ENCODE assay signal across 17 mouse cellular contexts in genomic region chr10:77886007-77886747, GRCm38 (mm10). TPM values are rescaled to one million over a fixed set of nuclear protein-coding genes. Genes with fewer than 3 reads are reported as not detected.
DNase-seq lines count a peak whose midpoint lies in the region; ATAC-seq and TF ChIP-seq lines count a peak whose summit lies in the region.
"Had no signal": no experiment of that assay in that cellular context is flagged by ENCODE, and none has a peak within 500 bp of the region (broad histone marks: within the 10 kb centered on the region; RNA-seq: fewer than 3 reads in every experiment).

No protein-coding gene starts in this region.

- no peaks in the 10 kb centered on the region for H3K27me3 ChIP-seq in kidney, adult 2 months (replicated peaks; ENCODE audit: control insufficient read depth, insufficient read depth, low read length)
- H3K27me3 ChIP-seq in midbrain, postnatal 0 days (ENCODE audit: insufficient read depth, low read length) = no peaks in the 10 kb centered on the region
- H3K27me3 ChIP-seq in midbrain, embryonic 10.5 days (ENCODE audit: low read depth, poor library complexity, severe bottlenecking) = no peaks in the 10 kb centered on the region
- H3K27me3 ChIP-seq in forebrain, embryonic 14.5 days (replicated peaks; ENCODE audit: control insufficient read depth, insufficient read depth, low read length) = no peaks in the 10 kb centered on the region

- 45% methylated on average over 12 of the region's 12 CpGs for WGBS in kidney, adult 2 months
- 56% methylated on average over 12 of the region's 12 CpGs for WGBS in midbrain, postnatal 0 days
- 58% methylated on average over 12 of the region's 12 CpGs for WGBS in midbrain, embryonic 10.5 days
- WGBS in forebrain, embryonic 14.5 days = 64% methylated on average over 12 of the region's 12 CpGs

- no peaks in the 10 kb centered on the region for H3K4me1 ChIP-seq in kidney, adult 2 months (ENCODE audit: control insufficient read depth, insufficient read depth, low read length)
- no peaks in the 10 kb centered on the region for H3K4me1 ChIP-seq in midbrain, postnatal 0 days (ENCODE audit: insufficient read depth, low read length)
- H3K4me1 ChIP-seq in midbrain, embryonic 10.5 days = no peaks in the 10 kb centered on the region
- no peaks in the 10 kb centered on the region for H3K4me1 ChIP-seq in forebrain, embryonic 14.5 days (ENCODE audit: control insufficient read depth, insufficient read depth, low read length)

- H3K27ac ChIP-seq in kidney, adult 2 months (ENCODE audit: insufficient read depth, low read depth, low read length) = no peak overlapping the region
- H3K27ac ChIP-seq in midbrain, postnatal 0 days (ENCODE audit: low read depth, low read length) = no peak overlapping the region
- H3K27ac ChIP-seq in midbrain, embryonic 10.5 days (replicated peaks) = no peak overlapping the region
- H3K27ac ChIP-seq in forebrain, embryonic 14.5 days (ENCODE audit: low read depth, low read length) = no peak overlapping the region

- H3K36me3 ChIP-seq in kidney, adult 2 months (ENCODE audit: control insufficient read depth, insufficient read depth, low read length) = no peaks in the 10 kb centered on the region
- no peaks in the 10 kb centered on the region for H3K36me3 ChIP-seq in midbrain, postnatal 0 days (ENCODE audit: insufficient read depth, low read length)
- no peaks in the 10 kb centered on the region for H3K36me3 ChIP-seq in midbrain, embryonic 10.5 days
- no peaks in the 10 kb centered on the region for H3K36me3 ChIP-seq in forebrain, embryonic 14.5 days (ENCODE audit: control insufficient read depth, insufficient read depth, low read length)

- H3K9ac ChIP-seq in midbrain, postnatal 0 days (replicated peaks; ENCODE audit: low read length, poor library complexity, severe bottlenecking) = no peak overlapping the region
- H3K9ac ChIP-seq in forebrain, embryonic 14.5 days (ENCODE audit: low read length) = no peak overlapping the region

- TF ChIP-seq CTCF in kidney, adult 2 months (conservative IDR thresholded peaks at IDR 0.05; ENCODE audit: insufficient read depth, insufficient read length, low read depth, low read length) = peak; percentile 38; the same call in 1 of the 2 replicates
- TF ChIP-seq CTCF in midbrain, postnatal 0 days (IDR thresholded peaks at IDR 0.05) = peak; percentile 63

- no peak for TF ChIP-seq POLR2A in kidney, adult 2 months (IDR thresholded peaks at IDR 0.05; ENCODE audit: low read depth, low read length)

- H3K4me3 ChIP-seq in kidney, adult 2 months (ENCODE audit: insufficient read depth, low read depth, low read length) = no peak overlapping the region
- H3K4me3 ChIP-seq in midbrain, postnatal 0 days (ENCODE audit: low read depth, low read length) = no peak overlapping the region
- H3K4me3 ChIP-seq in midbrain, embryonic 10.5 days = no peak overlapping the region
- no peak overlapping the region for H3K4me3 ChIP-seq in forebrain, embryonic 14.5 days (ENCODE audit: low read depth, low read length)

- H3K9me3 ChIP-seq in midbrain, postnatal 0 days (ENCODE audit: low read length) = no peaks in the 10 kb centered on the region; the same call in 1 of the 2 replicates
- no peaks in the 10 kb centered on the region; the same call in 1 of the 2 replicates for H3K9me3 ChIP-seq in midbrain, embryonic 10.5 days (replicated peaks)
- no peaks in the 10 kb centered on the region for H3K9me3 ChIP-seq in forebrain, embryonic 14.5 days (replicated peaks; ENCODE audit: control insufficient read depth, low read length)

- peak; percentile 27 for DNase-seq in adrenal gland, postnatal 14 days
- no peak for DNase-seq in adrenal gland, adult 2 months
- no peak for DNase-seq in kidney, adult 2 months
- DNase-seq in kidney, postnatal 25 days = no peak
- peak; percentile 26 for DNase-seq in midbrain, postnatal 0 days (ENCODE audit: low spot score)
- no peak for DNase-seq in midbrain, embryonic 10.5 days (ENCODE audit: low spot score)
- DNase-seq in right cerebral cortex, postnatal 25 days = no peak
- no peak for DNase-seq in forebrain, embryonic 14.5 days (ENCODE audit: low spot score)
- DNase-seq: adrenal gland, postnatal 25 days; cerebellum, adult 8-10 months; kidney, adult 18-20 months; layer of hippocampus, postnatal 36 days; thymus, adult 18-20 months had no signal

- H3K4me2 ChIP-seq in midbrain, postnatal 0 days (ENCODE audit: low read depth, low read length, poor library complexity, severe bottlenecking) = no peak overlapping the region
- no peak overlapping the region for H3K4me2 ChIP-seq in forebrain, embryonic 14.5 days (ENCODE audit: low read length)

- no peak for ATAC-seq in midbrain, postnatal 0 days (ENCODE audit: low FRiP score)
- ATAC-seq in forebrain, embryonic 14.5 days = no peak
- ATAC-seq: midbrain, embryonic 16.5 days had no signal

RNA-seq across cellular contexts. Expression of gene Lrrc3, which starts 16.2 kb away (rescaled TPM):
- total RNA-seq in adrenal gland, postnatal 14 days (2021) = 7.6 and 14.0 TPM in 2 replicates
- 1 to 10 TPM; 5.2 to 8.1 TPM for total RNA-seq in adrenal gland, adult 2 months (2021)
- 4.1 and 6.3 TPM in 2 replicates for polyA plus RNA-seq in adrenal gland, adult 2 months (2012; rRNA removed)
- polyA plus RNA-seq in kidney, adult 2 months (2012; rRNA removed) = 8.4 and 8.6 TPM in 2 replicates
- total RNA-seq in midbrain, postnatal 0 days (2014; rRNA removed) = 36.1 and 39.6 TPM in 2 replicates
- polyA plus RNA-seq in midbrain, postnatal 0 days (2015; fragmentation: Nextera tagmentation; extraction: Ambion mirVana) = 29.7 and 29.9 TPM in 2 replicates
- polyA plus RNA-seq in midbrain, embryonic 10.5 days (2016; fragmentation: Nextera tagmentation; extraction: Ambion mirVana) = 2.3 and 3.2 TPM in 2 replicates
- polyA plus RNA-seq in forebrain, embryonic 14.5 days (2014; fragmentation: Nextera tagmentation; extraction: Ambion mirVana) = 6.4 and 8.4 TPM in 2 replicates

RNA-seq across cellular contexts. Expression of gene Gm3285, which starts 24.4 kb away (rescaled TPM):
- not detected in 2 replicates for total RNA-seq in adrenal gland, postnatal 14 days (2021)
- total RNA-seq in adrenal gland, adult 2 months (2021) = not detected
- polyA plus RNA-seq in adrenal gland, adult 2 months (2012; rRNA removed) = not detected in 2 replicates
- polyA plus RNA-seq in kidney, adult 2 months (2012; rRNA removed) = not detected in 2 replicates
- total RNA-seq in midbrain, postnatal 0 days (2014; rRNA removed) = not detected in 2 replicates
- not detected in 2 replicates for polyA plus RNA-seq in midbrain, postnatal 0 days (2015; fragmentation: Nextera tagmentation; extraction: Ambion mirVana)
- not detected in 2 replicates for polyA plus RNA-seq in midbrain, embryonic 10.5 days (2016; fragmentation: Nextera tagmentation; extraction: Ambion mirVana)
- not detected in 2 replicates for polyA plus RNA-seq in forebrain, embryonic 14.5 days (2014; fragmentation: Nextera tagmentation; extraction: Ambion mirVana)
- total RNA-seq: adrenal gland, postnatal 25 days; layer of hippocampus, postnatal 36 days; neutrophil, adult 5-6 weeks had no signal
- polyA plus RNA-seq: heart, embryonic 14.5 days; liver, embryonic 16.5 days; midbrain, embryonic 16.5 days had no signal

RNA-seq across cellular contexts. Expression of gene Gm10318, which starts 33.5 kb away (rescaled TPM):
- not detected in 2 replicates for total RNA-seq in adrenal gland, postnatal 14 days (2021)
- not detected for total RNA-seq in adrenal gland, adult 2 months (2021)
- polyA plus RNA-seq in adrenal gland, adult 2 months (2012; rRNA removed) = not detected in 2 replicates
- polyA plus RNA-seq in kidney, adult 2 months (2012; rRNA removed) = not detected in 2 replicates
- not detected in 2 replicates for total RNA-seq in midbrain, postnatal 0 days (2014; rRNA removed)
- not detected in 2 replicates for polyA plus RNA-seq in midbrain, postnatal 0 days (2015; fragmentation: Nextera tagmentation; extraction: Ambion mirVana)
- polyA plus RNA-seq in midbrain, embryonic 10.5 days (2016; fragmentation: Nextera tagmentation; extraction: Ambion mirVana) = not detected in 2 replicates
- not detected in 2 replicates for polyA plus RNA-seq in forebrain, embryonic 14.5 days (2014; fragmentation: Nextera tagmentation; extraction: Ambion mirVana)
- total RNA-seq: adrenal gland, postnatal 25 days; layer of hippocampus, postnatal 36 days; neutrophil, adult 5-6 weeks had no signal
- polyA plus RNA-seq: heart, embryonic 14.5 days; liver, embryonic 16.5 days; midbrain, embryonic 16.5 days had no signal

RNA-seq across cellular contexts. Expression of gene Gm36176, which starts 39.6 kb away (rescaled TPM):
- not detected in 2 replicates for total RNA-seq in adrenal gland, postnatal 14 days (2021)
- not detected for total RNA-seq in adrenal gland, adult 2 months (2021)
- polyA plus RNA-seq in adrenal gland, adult 2 months (2012; rRNA removed) = not detected in 2 replicates
- polyA plus RNA-seq in kidney, adult 2 months (2012; rRNA removed) = not detected in 2 replicates
- not detected in 2 replicates for total RNA-seq in midbrain, postnatal 0 days (2014; rRNA removed)
- polyA plus RNA-seq in midbrain, postnatal 0 days (2015; fragmentation: Nextera tagmentation; extraction: Ambion mirVana) = not detected in 2 replicates
- polyA plus RNA-seq in midbrain, embryonic 10.5 days (2016; fragmentation: Nextera tagmentation; extraction: Ambion mirVana) = not detected in 2 replicates
- not detected in 2 replicates for polyA plus RNA-seq in forebrain, embryonic 14.5 days (2014; fragmentation: Nextera tagmentation; extraction: Ambion mirVana)
- total RNA-seq: adrenal gland, postnatal 25 days; layer of hippocampus, postnatal 36 days; neutrophil, adult 5-6 weeks had no signal
- polyA plus RNA-seq: heart, embryonic 14.5 days; liver, embryonic 16.5 days; midbrain, embryonic 16.5 days had no signal

RNA-seq across cellular contexts. Expression of gene Krtap10-10, which starts 50.4 kb away (rescaled TPM):
- not detected in 2 replicates for total RNA-seq in adrenal gland, postnatal 14 days (2021)
- not detected for total RNA-seq in adrenal gland, adult 2 months (2021)
- not detected in 2 replicates for polyA plus RNA-seq in adrenal gland, adult 2 months (2012; rRNA removed)
- not detected in 2 replicates for polyA plus RNA-seq in kidney, adult 2 months (2012; rRNA removed)
- not detected in 2 replicates for total RNA-seq in midbrain, postnatal 0 days (2014; rRNA removed)
- polyA plus RNA-seq in midbrain, postnatal 0 days (2015; fragmentation: Nextera tagmentation; extraction: Ambion mirVana) = not detected in 2 replicates
- not detected in 2 replicates for polyA plus RNA-seq in midbrain, embryonic 10.5 days (2016; fragmentation: Nextera tagmentation; extraction: Ambion mirVana)
- not detected in 2 replicates for polyA plus RNA-seq in forebrain, embryonic 14.5 days (2014; fragmentation: Nextera tagmentation; extraction: Ambion mirVana)
- total RNA-seq: adrenal gland, postnatal 25 days; layer of hippocampus, postnatal 36 days; neutrophil, adult 5-6 weeks had no signal
- polyA plus RNA-seq: heart, embryonic 14.5 days; liver, embryonic 16.5 days; midbrain, embryonic 16.5 days had no signal

Comparison
In these comparisons a context has a peak if more than half of its experiments do, and no peak if none do; other contexts are left out.
1. DNase-seq: peak in adrenal gland, postnatal 14 days (single experiment) and midbrain, postnatal 0 days (single experiment); none in adrenal gland, adult 2 months (single experiment), kidney, adult 2 months (single experiment), kidney, postnatal 25 days (0 of 2), midbrain, embryonic 10.5 days (single experiment), right cerebral cortex, postnatal 25 days (single experiment) and forebrain, embryonic 14.5 days (single experiment).